Mouse (Mus musculus) heart, postnatal 0 days (tissue): ENCODE measurements around the gene Camk2d. TPM values are rescaled to one million over a fixed set of nuclear protein-coding genes. Genes with fewer than 3 reads are reported as not detected.
A peak's percentile ranks its signal among the peaks of the same experiment; 100 is the strongest.

ENCODE experiments used
- ATAC-seq: fragments of 200-750 bp; cut with Nextera tagmentation; 2 replicates; pipeline ENCODE4 v1.8.0; 2017; ENCODE audit warnings: low read depth, moderate number of reproducible peaks, moderate library complexity; ENCODE audit not compliant: insufficient read depth
- DNase-seq: peaks from one replicate; pipeline ENCODE4 v3.0.0-alpha.2; 2016; ENCODE audit warnings: low spot score
- H3K27ac ChIP-seq: fragments of 300-500 bp; sonication (generic); 2 replicates; pipeline ENCODE4 v1.5.1; 2014; ENCODE audit warnings: low read depth, mild to moderate bottlenecking
- H3K27me3 ChIP-seq: fragments of 300-500 bp; sonication (generic); 2 replicates; pipeline ENCODE4 v1.6.1; 2014; ENCODE audit warnings: low read length, mixed read lengths; ENCODE audit not compliant: control insufficient read depth, insufficient read depth
- H3K36me3 ChIP-seq: fragments of 300-500 bp; sonication (generic); replicated peaks from 2 replicates; pipeline ENCODE4 v1.6.1; 2014; ENCODE audit warnings: low read length, mixed read lengths; ENCODE audit not compliant: control insufficient read depth, insufficient read depth
- H3K4me1 ChIP-seq: fragments of 300-500 bp; sonication (generic); 2 replicates; pipeline ENCODE4 v1.6.1; 2014; ENCODE audit warnings: antibody characterized with exemption; ENCODE audit not compliant: control insufficient read depth, insufficient read depth
- H3K4me2 ChIP-seq: fragments of 300-500 bp; sonication (generic); 2 replicates; pipeline ENCODE4 v1.6.1; 2014; ENCODE audit warnings: low read depth, mild to moderate bottlenecking, low read length, moderate library complexity
- H3K4me3 ChIP-seq: fragments of 300-500 bp; sonication (generic); 2 replicates; pipeline ENCODE4 v1.5.1; 2014; ENCODE audit warnings: low read depth, low read length
- H3K9ac ChIP-seq: fragments of 300-500 bp; sonication (generic); replicated peaks from 2 replicates; pipeline ENCODE4 v1.6.1; 2014; ENCODE audit warnings: low read depth, low read length, mixed read lengths
- H3K9me3 ChIP-seq: fragments of 300-500 bp; sonication (generic); replicated peaks from 2 replicates; pipeline ENCODE4 v1.6.1; 2016; ENCODE audit warnings: low read length; ENCODE audit not compliant: control insufficient read depth
- CTCF ChIP-seq: IDR thresholded peaks from 2 replicates; pipeline ENCODE4 v1.5.1; 2016; ENCODE audit warnings: antibody characterized with exemption, control low read depth, low read depth
- EP300 ChIP-seq: IDR thresholded peaks from 2 replicates; pipeline ENCODE4 v1.6.1; 2016; ENCODE audit warnings: antibody characterized with exemption, low read depth
- WGBS: fragments of 180-500 bp; shearing (Covaris S2); extraction: QIAGEN DNeasy Blood & Tissue Kit; methylation state at CpG from one replicate; pipeline ENCODE4 v1.1.7; 2014; 5-methylcytosine and 5-hydroxymethylcytosine counted together
- polyA plus RNA-seq: library from polyadenylated mRNA; unstranded; fragments of >200 nt; fragmentation: Nextera tagmentation; extraction: Ambion mirVana; gene quantifications from 2 replicates; pipeline ENCODE4 v1.2.1, GENCODE M21; 2015
- total RNA-seq: library from RNA; depleted of rRNA; stranded (reverse); fragments of >200 nt; gene quantifications from 2 replicates; pipeline ENCODE4 v1.2.3, GENCODE M21; 2014; ENCODE audit warnings: low replicate concordance

The Camk2d gene
- total and polyA plus RNA-seq, 2 experiments from 2014 or later, result 109 to 191 TPM

DNA sequence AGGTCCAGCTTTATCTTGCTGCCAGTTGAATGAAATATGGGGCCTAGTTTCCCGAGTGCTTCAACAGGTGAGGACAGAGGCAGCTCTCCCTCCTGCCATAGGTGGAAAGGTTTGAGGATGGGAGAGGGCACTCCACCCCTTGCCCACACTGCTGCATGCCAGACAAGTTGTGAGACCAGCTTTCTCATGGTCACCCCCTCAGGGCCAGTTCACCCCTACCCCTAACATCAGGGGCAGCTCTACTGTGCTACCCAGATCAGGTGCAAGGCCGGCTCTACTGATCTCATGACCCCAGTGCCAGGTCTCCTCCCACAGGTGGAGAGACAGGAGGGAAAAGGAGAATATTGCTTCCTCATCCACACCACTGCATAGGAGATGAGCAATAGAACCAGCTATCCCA, 136.2 kb downstream of the Camk2d start:
- WGBS, result 88% methylated on average over 2 of the region's 2 CpGs
- no peak overlapping the region for H3K9ac ChIP-seq
- no peaks in the 10 kb centered on the region for H3K36me3 ChIP-seq
- DNase-seq (no peak), ATAC-seq (no peak)
- H3K4me2 ChIP-seq, result no peak overlapping the region
- H3K9me3 ChIP-seq, result no peaks in the 10 kb centered on the region
- H3K4me3 ChIP-seq, result no peak overlapping the region
- H3K27me3 ChIP-seq, result no peaks in the 10 kb centered on the region
- TF ChIP-seq CTCF (no peak), EP300 (no peak)
- peaks cover 9% of the 10 kb centered on the region; the same call in 1 of the 2 replicates for H3K4me1 ChIP-seq
- no peak overlapping the region for H3K27ac ChIP-seq

DNA sequence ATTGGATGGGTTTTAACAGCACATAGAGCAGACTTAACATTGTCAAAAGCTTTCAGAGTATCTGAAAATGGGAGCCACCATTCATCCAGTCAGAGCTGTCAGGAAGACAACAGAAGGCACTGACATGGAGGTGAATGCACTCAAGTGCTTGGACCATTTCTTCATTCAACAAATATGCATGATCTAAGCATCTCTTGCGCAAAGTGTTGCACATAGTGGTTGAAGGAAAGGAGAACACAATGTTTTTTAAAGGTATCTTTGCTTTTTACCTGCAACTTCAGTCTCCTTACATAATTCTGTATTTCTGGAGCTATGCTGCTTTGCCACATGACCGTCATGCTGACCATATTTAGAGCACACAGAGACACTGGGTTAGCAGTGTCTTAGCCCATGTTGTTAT, 138.4 kb downstream of the Camk2d start:
- Histone ChIP-seq H3K27ac (peak overlapping the region; percentile 71), H3K4me3 (no peak overlapping the region), H3K9me3 (no peaks in the 10 kb centered on the region), H3K4me1 (peaks cover 17% of the 10 kb centered on the region), H3K9ac (no peak overlapping the region), H3K36me3 (no peaks in the 10 kb centered on the region), H3K27me3 (no peaks in the 10 kb centered on the region), H3K4me2 (no peak overlapping the region)
- DNase-seq, result no peak
- 80% methylated on average over 2 of the region's 2 CpGs for WGBS
- TF ChIP-seq CTCF, result no peak
- no peak for TF ChIP-seq EP300
- no peak for ATAC-seq

DNA sequence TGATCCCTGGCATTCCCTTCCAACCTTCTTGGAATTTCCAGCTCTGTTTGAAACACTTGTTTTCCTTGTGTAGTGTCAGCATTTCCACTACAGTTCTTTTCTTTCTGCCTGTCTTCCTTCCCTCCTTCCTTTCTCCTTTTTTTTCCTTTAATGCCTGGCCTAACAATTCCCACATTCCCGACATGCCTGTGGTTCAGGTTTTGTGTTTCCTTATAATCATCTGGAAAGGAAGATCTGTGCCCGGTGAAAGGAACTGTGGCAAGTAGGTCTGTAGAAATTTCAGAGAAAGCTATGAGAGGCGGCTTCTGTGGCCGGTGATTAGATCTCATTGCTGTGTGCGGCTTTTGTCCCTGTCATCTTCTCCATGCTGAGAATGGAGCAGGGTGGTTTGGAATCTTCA, 139.1 kb downstream of the Camk2d start:
- peak overlapping the region; percentile 71 for H3K27ac ChIP-seq
- no peaks in the 10 kb centered on the region for H3K27me3 ChIP-seq
- WGBS, result 64% methylated on average over 5 of the region's 5 CpGs

DNA sequence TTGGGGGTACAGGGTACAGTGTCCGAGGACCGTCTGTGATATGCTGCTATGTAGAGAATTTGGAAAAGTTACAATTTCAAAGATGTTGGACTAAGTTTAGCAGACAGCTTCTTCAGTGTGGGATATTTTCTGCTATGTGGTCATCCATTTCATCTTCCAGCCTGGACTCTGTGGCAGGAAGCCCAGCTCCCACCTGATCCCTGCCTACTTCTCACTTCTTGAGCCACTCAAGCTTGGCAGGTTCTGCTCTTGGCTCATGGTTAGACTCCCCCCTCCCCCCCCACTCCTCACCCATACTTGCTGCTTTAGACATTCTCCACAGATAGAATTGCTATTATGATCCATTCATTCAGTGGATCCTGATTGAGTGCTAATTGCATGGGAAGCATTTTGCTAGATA, 141.0 kb downstream of the Camk2d start:
- WGBS, result 36% methylated on average over 2 of the region's 2 CpGs
- peak; percentile 76 for DNase-seq
- no peaks in the 10 kb centered on the region for H3K9me3 ChIP-seq
- ATAC-seq, result peak; percentile 94
- no peak overlapping the region for H3K9ac ChIP-seq
- peaks cover 26% of the 10 kb centered on the region for H3K4me1 ChIP-seq
- H3K4me2 ChIP-seq, result peak overlapping the region; percentile 25; the same call in 1 of the 2 replicates
- no peaks in the 10 kb centered on the region for H3K36me3 ChIP-seq
- no peak overlapping the region for H3K4me3 ChIP-seq
- peak overlapping the region; percentile 77 for H3K27ac ChIP-seq
- no peak for TF ChIP-seq CTCF
- peak; percentile 71; the same call in 1 of the 2 replicates for TF ChIP-seq EP300
- no peaks in the 10 kb centered on the region for H3K27me3 ChIP-seq

More for the DNA sequence above, 139.1 kb downstream of the Camk2d start:
- ATAC-seq (no peak), DNase-seq (no peak)
- no peak for TF ChIP-seq CTCF
- no peak for TF ChIP-seq EP300
- no peaks in the 10 kb centered on the region for H3K9me3 ChIP-seq
- H3K4me3 ChIP-seq, result no peak overlapping the region
- no peak overlapping the region for H3K4me2 ChIP-seq
- H3K4me1 ChIP-seq, result peaks cover 20% of the 10 kb centered on the region
- H3K36me3 ChIP-seq, result no peaks in the 10 kb centered on the region
- H3K9ac ChIP-seq, result no peak overlapping the region

DNA sequence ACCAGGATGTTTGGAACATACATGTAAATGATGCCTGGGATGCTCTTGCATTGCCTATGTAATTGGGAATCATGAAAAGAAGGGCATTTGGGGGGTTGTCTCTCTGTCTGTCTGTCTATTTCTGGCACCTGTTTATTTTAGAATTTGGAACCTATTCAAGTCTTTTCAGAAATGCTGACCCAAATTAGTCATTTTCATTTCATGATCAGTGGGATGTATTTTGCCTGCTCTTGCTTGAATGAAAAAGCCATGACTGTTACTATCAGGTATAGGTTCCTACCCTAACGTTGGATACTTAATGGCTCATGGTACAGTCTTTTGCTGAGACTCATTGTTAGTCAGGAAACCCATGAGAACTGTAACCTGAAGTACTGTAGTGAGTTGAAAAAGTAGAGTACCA, 144.0 kb downstream of the Camk2d start:
- Histone ChIP-seq H3K9me3 (no peaks in the 10 kb centered on the region), H3K27me3 (no peaks in the 10 kb centered on the region), H3K9ac (no peak overlapping the region), H3K27ac (no peak overlapping the region), H3K4me1 (peaks cover 35% of the 10 kb centered on the region), H3K36me3 (no peaks in the 10 kb centered on the region), H3K4me2 (no peak overlapping the region), H3K4me3 (no peak overlapping the region)
- DNase-seq (no peak), ATAC-seq (no peak)
- 69% methylated on average over 1 of the region's 1 CpGs for WGBS
- TF ChIP-seq CTCF, result no peak
- TF ChIP-seq EP300, result no peak

DNA sequence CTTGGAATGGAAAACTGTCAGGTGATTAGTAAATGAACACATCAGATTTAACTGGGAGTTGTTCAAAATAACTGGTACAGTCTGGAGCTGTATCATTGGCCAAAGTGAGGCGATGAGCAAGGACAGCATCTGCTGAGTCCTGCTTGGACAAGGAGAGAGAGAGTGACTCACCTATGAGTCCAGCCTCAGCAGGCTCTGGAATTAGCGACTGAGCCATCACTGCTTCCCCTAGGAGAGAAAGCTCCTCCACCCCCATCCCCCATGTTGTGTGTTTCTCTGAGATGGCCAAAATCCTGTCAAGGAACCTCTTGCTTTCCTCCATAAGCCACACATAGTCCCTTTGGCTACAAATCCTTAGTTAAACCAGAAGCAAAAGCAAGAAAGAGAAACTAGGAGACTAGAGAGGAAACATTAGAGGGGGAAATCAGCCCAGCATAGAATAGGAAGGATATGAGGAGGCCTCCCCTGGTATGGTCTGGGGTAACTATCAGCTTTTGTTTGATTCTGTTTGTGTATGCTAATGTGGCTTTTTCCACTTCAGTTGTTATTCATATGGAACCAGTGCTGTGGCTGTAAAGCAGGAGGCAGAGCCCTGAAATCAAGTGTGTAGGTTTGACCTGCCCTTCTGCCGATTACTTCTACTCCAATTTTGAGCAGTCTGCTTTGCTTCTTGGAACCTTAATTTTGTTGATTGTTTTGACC, 148.5 kb downstream of the Camk2d start:
- Histone ChIP-seq H3K4me3 (no peak overlapping the region), H3K27ac (peak overlapping the region; percentile 55), H3K9me3 (no peaks in the 10 kb centered on the region), H3K9ac (no peak overlapping the region), H3K4me2 (no peak overlapping the region), H3K36me3 (no peaks in the 10 kb centered on the region), H3K4me1 (peaks cover 24% of the 10 kb centered on the region), H3K27me3 (no peaks in the 10 kb centered on the region)
- 67% methylated on average over 3 of the region's 3 CpGs for WGBS
- TF ChIP-seq EP300 (no peak), CTCF (no peak)
- DNase-seq (no peak), ATAC-seq (no peak)
